Mouse (Mus musculus) myocyte (in vitro differentiated cells): ENCODE data around the gene Wbp1l. TPM values are rescaled to one million over a fixed set of nuclear protein-coding genes. Genes with fewer than 3 reads are reported as not detected.

Experiments used
- H3K27me3 ChIP-seq: one replicate; pipeline ENCODE4 v1.6.1; 2011; ENCODE audit not compliant: control insufficient read depth, insufficient read depth, insufficient read length
- H3K36me3 ChIP-seq: one replicate; pipeline ENCODE4 v1.6.1; 2011; ENCODE audit not compliant: control insufficient read depth, insufficient read depth
- H3K4me2 ChIP-seq: one replicate; pipeline ENCODE4 v1.6.1; 2011; ENCODE audit warnings: low read depth, control low read depth
- H3K4me3 ChIP-seq: one replicate; pipeline ENCODE4 v1.5.1; 2011; ENCODE audit warnings: mild to moderate bottlenecking, control low read depth, moderate library complexity
- H3K79me2 ChIP-seq: one replicate; pipeline ENCODE4 v1.6.1; 2011; ENCODE audit not compliant: control insufficient read depth, insufficient read depth
- H3ac ChIP-seq: one replicate; pipeline ENCODE4 v1.6.1; 2011; ENCODE audit not compliant: control insufficient read depth, insufficient read length
- CEBPB ChIP-seq: IDR thresholded peaks from 2 replicates; pipeline ENCODE4 v1.6.1; 2011; ENCODE audit warnings: mild to moderate bottlenecking, moderate library complexity; ENCODE audit not compliant: poor library complexity, insufficient read depth, severe bottlenecking
- E2F4 ChIP-seq: IDR thresholded peaks from one replicate; pipeline ENCODE4 v1.6.1; 2011; ENCODE audit warnings: mild to moderate bottlenecking, control low read depth, moderate library complexity; ENCODE audit not compliant: insufficient read depth
- MAX ChIP-seq: IDR thresholded peaks from one replicate; pipeline ENCODE4 v1.6.1; 2011; ENCODE audit warnings: low read depth, mild to moderate bottlenecking, control low read depth
- MYOD1 ChIP-seq, 3 experiments: IDR thresholded peaks; one replicate each; pipeline ENCODE4 v1.6.1; 2011; ENCODE audit warnings: control low read depth in 2 of 3, low read depth in 2 of 3, mild to moderate bottlenecking in 2 of 3, moderate library complexity in 1 of 3; ENCODE audit not compliant: insufficient read length in 2 of 3, control insufficient read depth in 1 of 3
- MYOG ChIP-seq, 3 experiments: IDR thresholded peaks; one replicate each; pipeline ENCODE4 v1.6.1; 2011; ENCODE audit warnings: control low read depth in 2 of 3, low read depth in 2 of 3, mild to moderate bottlenecking in 2 of 3; ENCODE audit not compliant: insufficient read length in 2 of 3, control insufficient read depth in 1 of 3, insufficient read depth in 1 of 3
- POLR2A ChIP-seq: IDR thresholded peaks from one replicate; pipeline ENCODE4 v1.6.1; 2011; ENCODE audit warnings: low read depth, mild to moderate bottlenecking, control low read depth, moderate library complexity; ENCODE audit not compliant: insufficient read length
- POLR2AphosphoS2 ChIP-seq: IDR thresholded peaks from one replicate; pipeline ENCODE4 v1.6.1; 2011; ENCODE audit warnings: low read depth, control low read depth; ENCODE audit not compliant: insufficient read length
- REST ChIP-seq: IDR thresholded peaks from one replicate; pipeline ENCODE4 v1.6.1; 2011; ENCODE audit warnings: mild to moderate bottlenecking, control low read depth, moderate library complexity; ENCODE audit not compliant: insufficient read depth, insufficient read length
- SRF ChIP-seq: IDR thresholded peaks from one replicate; pipeline ENCODE4 v1.6.1; 2011; ENCODE audit warnings: low read depth; ENCODE audit not compliant: control insufficient read depth, insufficient read length
- TCF12 ChIP-seq: IDR thresholded peaks from one replicate; pipeline ENCODE4 v1.6.1; 2011; ENCODE audit warnings: mild to moderate bottlenecking, control low read depth; ENCODE audit not compliant: poor library complexity, insufficient read depth, severe bottlenecking
- TCF3 ChIP-seq: IDR thresholded peaks from one replicate; pipeline ENCODE4 v1.6.1; 2011; ENCODE audit warnings: low read depth, control low read depth; ENCODE audit not compliant: insufficient read length
- USF1 ChIP-seq: IDR thresholded peaks from one replicate; pipeline ENCODE4 v1.6.1; 2011; ENCODE audit warnings: low read depth, mild to moderate bottlenecking, control low read depth, moderate library complexity
- polyA plus RNA-seq: library from polyadenylated mRNA; unstranded; fragments of >200 nt; fragmentation: generic; extraction: Trizol; gene quantifications from one replicate; pipeline ENCODE4 v1.2.1, GENCODE M21; 2012; ENCODE audit warnings: missing spikeins

Gene Wbp1l
- polyA plus RNA-seq, 1 experiment, result 39.8 TPM

DNA sequence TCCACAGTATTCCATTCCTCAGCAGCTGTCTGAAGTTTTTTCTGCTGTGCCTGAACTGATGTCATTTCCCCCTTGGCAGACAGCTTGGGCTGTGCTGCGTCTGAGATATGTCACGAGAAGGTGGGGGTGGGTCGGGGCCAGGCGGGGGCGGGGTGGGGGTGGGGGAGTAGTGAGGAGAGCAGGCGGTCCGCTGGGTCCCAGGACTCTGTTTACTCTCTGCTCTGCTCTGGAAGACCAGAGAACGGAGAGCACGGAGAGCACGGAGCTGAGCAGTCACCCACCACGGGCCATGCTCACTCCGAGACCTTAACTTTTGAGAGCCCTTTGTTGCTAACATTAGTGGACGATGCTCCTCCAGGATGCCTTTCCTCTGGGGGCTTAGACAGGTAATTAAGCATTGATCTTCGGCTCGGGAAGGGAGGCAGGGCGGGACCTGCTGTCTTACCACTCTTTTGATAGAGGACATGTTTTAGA is 24.3 kb downstream of the Wbp1l start:
- Histone ChIP-seq H3K4me3 (peak overlapping the region; percentile 4), H3ac (no peak overlapping the region), H3K79me2 (peaks cover 21% of the 10 kb centered on the region), H3K27me3 (no peaks in the 10 kb centered on the region), H3K36me3 (peaks cover 5% of the 10 kb centered on the region), H3K4me2 (peak overlapping the region; percentile 52)
- no peak for TF ChIP-seq E2F4
- no peak for TF ChIP-seq POLR2A
- no peak for TF ChIP-seq CEBPB
- peak in 1 of 3 experiments; percentile 48 for TF ChIP-seq MYOD1 (IDR thresholded peaks at IDR 0.05; ENCODE audit: control insufficient read depth in 1 of 3, insufficient read length in 2 of 3, low read depth in 2 of 3)

DNA sequence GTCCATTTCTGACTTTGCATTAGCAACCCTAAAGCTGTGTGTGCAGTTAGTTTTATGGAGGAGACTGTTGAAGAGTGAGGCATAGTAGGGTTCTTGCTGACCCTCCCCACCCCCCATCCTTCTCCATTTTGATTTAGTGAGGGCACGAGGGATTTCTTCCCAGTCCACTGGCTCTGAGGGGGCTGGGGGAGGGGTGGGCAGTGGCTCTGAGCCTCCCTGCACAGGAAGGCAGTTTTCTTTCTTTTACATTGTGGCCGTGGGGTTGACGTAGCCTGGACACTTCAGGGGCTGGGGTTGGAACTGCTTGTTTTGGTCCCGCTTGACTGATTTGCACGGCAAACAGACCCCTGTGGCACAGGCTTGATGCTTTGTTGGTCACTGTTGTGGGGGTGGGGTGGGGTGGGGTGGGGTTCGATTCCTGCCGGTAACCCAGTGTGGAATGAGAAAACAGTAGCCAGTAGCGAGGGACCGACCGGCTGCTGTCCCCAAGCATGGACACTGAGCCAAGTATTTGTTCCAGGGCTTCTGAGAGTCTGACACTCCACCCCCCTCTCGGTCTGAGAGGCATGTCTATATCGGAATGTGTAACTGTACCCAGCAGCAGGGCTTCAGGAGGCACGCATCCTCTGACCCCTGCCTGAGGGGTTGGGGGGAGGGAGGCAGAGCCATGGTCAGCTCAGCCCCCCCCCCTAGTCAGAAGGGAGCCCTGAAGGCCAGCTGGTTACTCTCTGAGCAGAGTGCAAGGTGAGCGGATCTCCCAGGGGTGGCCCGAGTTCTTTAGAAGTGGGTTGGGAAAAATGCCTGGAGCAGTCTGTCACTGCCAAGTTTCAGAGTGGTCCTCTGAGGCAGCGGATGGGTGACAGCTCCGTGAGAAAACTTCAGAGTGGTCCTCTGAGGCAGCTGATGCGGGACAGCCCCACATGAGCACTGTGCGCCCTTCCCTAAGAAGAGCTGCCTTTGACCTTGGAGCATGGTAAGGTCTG is 25.2 kb downstream of the Wbp1l start:
- peaks cover 5% of the 10 kb centered on the region for H3K36me3 ChIP-seq
- H3K4me2 ChIP-seq, result peak overlapping the region; percentile 40
- no peak overlapping the region for H3ac ChIP-seq
- peak overlapping the region; percentile 4 for H3K4me3 ChIP-seq
- TF ChIP-seq MYOG (IDR thresholded peaks at IDR 0.05; ENCODE audit: control insufficient read depth in 1 of 3, insufficient read depth in 1 of 3, insufficient read length in 2 of 3, low read depth in 2 of 3) (peak in 1 of 3 experiments; percentile 14), POLR2A (no peak), MYOD1 (IDR thresholded peaks at IDR 0.05; ENCODE audit: control insufficient read depth in 1 of 3, insufficient read length in 2 of 3, low read depth in 2 of 3) (peak in 1 of 3 experiments; percentile 1), POLR2AphosphoS2 (no peak), MAX (no peak), USF1 (no peak), TCF3 (no peak), REST (no peak), SRF (no peak)
- peaks cover 21% of the 10 kb centered on the region for H3K79me2 ChIP-seq
- no peaks in the 10 kb centered on the region for H3K27me3 ChIP-seq

DNA sequence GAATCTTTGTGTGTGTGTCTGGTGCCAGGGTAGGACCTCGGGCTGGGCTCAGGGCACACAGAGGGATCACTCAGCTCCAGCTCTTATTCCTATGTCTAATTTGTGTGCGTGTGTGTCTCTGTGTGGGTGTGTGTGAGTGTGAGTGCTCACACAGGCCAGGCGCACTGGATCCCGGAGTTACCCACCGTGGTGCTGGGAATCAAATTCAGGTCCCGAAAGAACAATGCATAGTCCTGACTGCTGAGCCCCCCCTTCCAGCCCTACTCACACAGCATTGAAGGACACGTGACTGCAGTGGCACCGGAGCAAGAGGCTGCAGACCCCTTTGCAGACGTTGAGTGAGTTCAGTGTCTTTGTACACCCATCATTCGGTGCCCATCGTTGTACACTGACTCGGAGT is 26.1 kb downstream of the Wbp1l start:
- TF ChIP-seq REST (no peak), CEBPB (no peak), USF1 (no peak), E2F4 (no peak), SRF (no peak), TCF3 (no peak), MAX (no peak), MYOD1 (IDR thresholded peaks at IDR 0.05; ENCODE audit: control insufficient read depth in 1 of 3, insufficient read length in 2 of 3, low read depth in 2 of 3) (no peak), POLR2AphosphoS2 (no peak), POLR2A (no peak), TCF12 (no peak), MYOG (IDR thresholded peaks at IDR 0.05; ENCODE audit: control insufficient read depth in 1 of 3, insufficient read depth in 1 of 3, insufficient read length in 2 of 3, low read depth in 2 of 3) (no peak)
- no peak overlapping the region for H3K4me3 ChIP-seq
- H3ac ChIP-seq, result no peak overlapping the region
- H3K4me2 ChIP-seq, result no peak overlapping the region
- peaks cover 21% of the 10 kb centered on the region for H3K79me2 ChIP-seq
- H3K36me3 ChIP-seq, result peaks cover 5% of the 10 kb centered on the region
- H3K27me3 ChIP-seq, result no peaks in the 10 kb centered on the region

DNA sequence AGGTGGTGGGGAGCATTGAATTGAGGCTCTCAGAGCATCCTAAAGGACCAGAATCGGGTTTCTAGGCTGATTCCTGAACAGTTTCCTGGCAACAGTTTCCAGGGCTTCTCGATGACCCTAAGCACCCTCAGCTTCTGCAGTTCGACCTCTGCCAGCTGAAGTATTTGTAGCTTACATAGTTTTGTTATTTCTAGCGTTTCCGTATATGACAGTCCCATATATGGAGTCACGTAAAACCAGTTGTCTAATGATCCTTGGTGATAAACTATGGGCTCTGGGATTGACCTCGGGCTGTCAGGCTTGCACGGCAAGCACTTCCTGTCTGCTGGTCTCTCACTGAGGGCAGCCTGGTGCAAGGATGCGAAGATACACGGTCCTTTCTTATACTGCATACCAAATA is 26.6 kb downstream of the Wbp1l start:
- H3K4me2 ChIP-seq, result no peak overlapping the region
- H3K4me3 ChIP-seq, result no peak overlapping the region
- TF ChIP-seq POLR2AphosphoS2, result no peak
- no peak for TF ChIP-seq MAX
- no peak for TF ChIP-seq E2F4
- no peak for TF ChIP-seq CEBPB
- no peak for TF ChIP-seq MYOG (IDR thresholded peaks at IDR 0.05; ENCODE audit: control insufficient read depth in 1 of 3, insufficient read depth in 1 of 3, insufficient read length in 2 of 3, low read depth in 2 of 3)
- no peak for TF ChIP-seq REST
- H3K79me2 ChIP-seq, result peaks cover 23% of the 10 kb centered on the region
- peaks cover 5% of the 10 kb centered on the region for H3K36me3 ChIP-seq
- no peak overlapping the region for H3ac ChIP-seq
- no peaks in the 10 kb centered on the region for H3K27me3 ChIP-seq

DNA sequence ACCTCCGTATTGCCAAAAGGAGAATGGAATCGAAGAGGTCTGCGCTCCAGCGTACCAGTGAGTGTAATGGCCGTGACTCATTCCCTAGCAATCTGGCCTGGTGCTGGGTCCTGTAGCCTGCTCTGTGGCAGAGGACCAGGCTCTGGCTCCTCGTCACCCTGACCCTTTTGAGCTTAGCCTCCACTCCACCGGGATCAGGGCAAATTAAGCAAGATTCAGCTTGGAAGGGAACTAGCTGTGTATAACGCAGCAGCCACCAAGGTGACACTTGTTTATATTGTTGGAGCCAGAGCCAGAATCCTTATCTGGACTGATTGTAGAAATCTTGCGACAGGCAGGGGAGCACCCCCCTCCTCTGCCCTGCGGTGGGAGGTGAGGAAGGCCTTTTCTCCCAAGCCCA is 29.5 kb downstream of the Wbp1l start:
- Histone ChIP-seq H3ac (no peak overlapping the region), H3K79me2 (peaks cover 23% of the 10 kb centered on the region), H3K4me3 (no peak overlapping the region), H3K27me3 (no peaks in the 10 kb centered on the region), H3K36me3 (peaks cover 5% of the 10 kb centered on the region), H3K4me2 (no peak overlapping the region)
- TF ChIP-seq USF1 (no peak), MYOD1 (IDR thresholded peaks at IDR 0.05; ENCODE audit: control insufficient read depth in 1 of 3, insufficient read length in 2 of 3, low read depth in 2 of 3) (no peak), POLR2AphosphoS2 (no peak), TCF12 (no peak), MYOG (IDR thresholded peaks at IDR 0.05; ENCODE audit: control insufficient read depth in 1 of 3, insufficient read depth in 1 of 3, insufficient read length in 2 of 3, low read depth in 2 of 3) (no peak)
